Mouse (Mus musculus) liver, embryonic 14.5 days (tissue): ENCODE results near the gene Tigd2. TPM values are rescaled to one million over a fixed set of nuclear protein-coding genes. Genes with fewer than 3 reads are reported as not detected.

ENCODE experiments used
- ATAC-seq: fragments of 200-750 bp; cut with Nextera tagmentation; 2 replicates; pipeline ENCODE4 v1.8.0; 2017; ENCODE audit warnings: moderate number of reproducible peaks, mild to moderate bottlenecking, moderate library complexity; ENCODE audit not compliant: insufficient read depth
- DNase-seq, 3 experiments: peaks; one replicate each; pipeline ENCODE4 v3.0.0-alpha.2; 2012 to 2013; ENCODE audit warnings: low read depth in 3 of 3, low spot score in 3 of 3
- H3K27ac ChIP-seq: fragments of 300-500 bp; sonication (generic); 2 replicates; pipeline ENCODE4 v1.5.1; 2014; ENCODE audit warnings: moderate library complexity, mild to moderate bottlenecking, control low read depth, inconsistent platforms
- H3K27me3 ChIP-seq: fragments of 300-500 bp; sonication (generic); 2 replicates; pipeline ENCODE4 v1.6.1; 2014; ENCODE audit warnings: mild to moderate bottlenecking, low read length, moderate library complexity; ENCODE audit not compliant: control insufficient read depth, insufficient read depth
- H3K36me3 ChIP-seq: fragments of 300-500 bp; sonication (generic); replicated peaks from 2 replicates; pipeline ENCODE4 v1.6.1; 2014; ENCODE audit warnings: low read depth; ENCODE audit not compliant: control insufficient read depth, insufficient read depth
- H3K4me1 ChIP-seq, 2 experiments: fragments of 200-500 bp in 1 of 2; fragments of 300-500 bp in 1 of 2; sonication (generic) in 1 of 2; replicated peaks; 2 replicates each; pipeline ENCODE4 v1.6.1; 2012 to 2014; ENCODE audit warnings: antibody characterized with exemption in 1 of 2, inconsistent platforms in 1 of 2, low read length in 1 of 2; ENCODE audit not compliant: control insufficient read depth in 2 of 2, insufficient read depth in 2 of 2
- H3K4me2 ChIP-seq: fragments of 300-500 bp; sonication (generic); 2 replicates; pipeline ENCODE4 v1.6.1; 2014; ENCODE audit warnings: low read depth, mild to moderate bottlenecking, control low read depth, moderate library complexity
- H3K4me3 ChIP-seq, 2 experiments: fragments of 200-500 bp in 1 of 2; fragments of 300-500 bp in 1 of 2; sonication (generic) in 1 of 2; 2 replicates each; pipeline ENCODE4 v1.5.1; 2012 to 2014; ENCODE audit warnings: low read depth in 2 of 2, low read length in 2 of 2, mild to moderate bottlenecking in 2 of 2, control low read depth in 1 of 2, inconsistent platforms in 1 of 2, moderate library complexity in 1 of 2; ENCODE audit not compliant: insufficient read depth in 1 of 2
- H3K9ac ChIP-seq: fragments of 300-500 bp; sonication (generic); replicated peaks from 2 replicates; pipeline ENCODE4 v1.6.1; 2014; ENCODE audit warnings: mild to moderate bottlenecking, control low read depth, moderate library complexity
- H3K9me3 ChIP-seq: fragments of 300-500 bp; sonication (generic); 2 replicates; pipeline ENCODE4 v1.6.1; 2016; ENCODE audit warnings: low read length, mixed read lengths; ENCODE audit not compliant: control insufficient read depth
- CTCF ChIP-seq: IDR thresholded peaks from 2 replicates; pipeline ENCODE4 v1.5.1; 2016; ENCODE audit warnings: antibody characterized with exemption, low read depth, control low read depth
- EP300 ChIP-seq: IDR thresholded peaks from 2 replicates; pipeline ENCODE4 v1.6.1; 2016; ENCODE audit warnings: antibody characterized with exemption, low read depth
- WGBS: fragments of 180-500 bp; shearing (Covaris S2); extraction: QIAGEN DNeasy Blood & Tissue Kit; methylation state at CpG from one replicate; pipeline ENCODE4 v1.1.7; 2014; ENCODE audit not compliant: insufficient replicate concordance; 5-methylcytosine and 5-hydroxymethylcytosine counted together
- polyA plus RNA-seq, 2 experiments: library from polyadenylated mRNA; depleted of rRNA in 1 of 2; stranded (reverse) in 1 of 2; unstranded in 1 of 2; fragments of >200 nt; fragmentation: Nextera tagmentation in 1 of 2; extraction: Ambion mirVana in 1 of 2; gene quantifications; 2 replicates each; pipeline versions ENCODE4 v1.2.1 to v1.2.3; 2012 to 2014

The Tigd2 gene
- 0.89 and 1.2 TPM in 2 replicates for polyA plus RNA-seq (2012; rRNA removed)
- polyA plus RNA-seq (2014; fragmentation: Nextera tagmentation; extraction: Ambion mirVana) = 3.5 and 3.6 TPM in 2 replicates

DNA sequence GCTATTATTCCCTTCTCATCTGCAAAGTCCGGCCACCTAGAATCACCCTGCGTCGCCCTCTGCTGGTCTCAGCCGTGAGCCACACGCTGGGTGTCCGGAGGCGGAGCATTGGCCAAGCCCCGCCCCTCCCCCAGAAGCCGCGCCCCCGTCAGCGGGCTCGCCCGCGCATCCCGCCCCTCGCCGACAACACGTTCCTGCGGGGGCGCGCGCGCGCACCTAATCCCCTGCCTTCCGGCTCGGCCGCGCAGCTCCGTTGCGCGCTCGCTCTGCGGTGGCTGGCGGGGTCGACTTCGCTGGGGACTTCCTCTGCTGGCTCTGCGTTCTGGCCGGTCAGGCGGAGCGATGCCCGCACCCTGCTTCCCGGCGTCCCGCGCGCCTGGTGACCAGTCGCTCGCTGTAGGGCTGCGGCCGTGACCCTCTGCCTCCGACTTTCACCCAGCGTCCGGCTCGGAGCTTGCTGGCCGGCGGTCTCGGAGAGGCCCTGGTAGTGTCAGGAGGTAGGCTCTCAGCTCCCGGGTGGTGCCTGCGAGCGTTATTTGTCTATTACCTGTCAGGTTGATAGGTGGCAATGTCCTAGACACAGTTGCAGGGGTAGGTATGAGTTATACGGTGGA lies at the start of gene Tigd2:
Tigd2 (plus strand) TSS at position 186 of the 614 bp plus-strand sequence.
- H3K4me1 ChIP-seq = peaks cover 0 to 4% of the 10 kb centered on the region in 2 experiments; a peak in 2 of 4 replicates
- no peaks in the 10 kb centered on the region for H3K9me3 ChIP-seq
- ATAC-seq = peak; percentile 96
- H3K4me3 ChIP-seq = peak within 1 kb of the TSS; percentile 68 to 88
- H3K4me2 ChIP-seq = peak within 1 kb of the TSS; percentile 79
- TF ChIP-seq EP300 (no peak), CTCF (peak; percentile 84)
- no peaks in the 10 kb centered on the region for H3K36me3 ChIP-seq
- H3K27ac ChIP-seq = no peak within 1 kb of the TSS
- WGBS = under 1% methylated on average over 62 of the region's 62 CpGs
- no peaks in the 10 kb centered on the region for H3K27me3 ChIP-seq
- H3K9ac ChIP-seq = peak within 1 kb of the TSS; percentile 81
- DNase-seq = peak; percentile 60 to 70 (median 66)

DNA sequence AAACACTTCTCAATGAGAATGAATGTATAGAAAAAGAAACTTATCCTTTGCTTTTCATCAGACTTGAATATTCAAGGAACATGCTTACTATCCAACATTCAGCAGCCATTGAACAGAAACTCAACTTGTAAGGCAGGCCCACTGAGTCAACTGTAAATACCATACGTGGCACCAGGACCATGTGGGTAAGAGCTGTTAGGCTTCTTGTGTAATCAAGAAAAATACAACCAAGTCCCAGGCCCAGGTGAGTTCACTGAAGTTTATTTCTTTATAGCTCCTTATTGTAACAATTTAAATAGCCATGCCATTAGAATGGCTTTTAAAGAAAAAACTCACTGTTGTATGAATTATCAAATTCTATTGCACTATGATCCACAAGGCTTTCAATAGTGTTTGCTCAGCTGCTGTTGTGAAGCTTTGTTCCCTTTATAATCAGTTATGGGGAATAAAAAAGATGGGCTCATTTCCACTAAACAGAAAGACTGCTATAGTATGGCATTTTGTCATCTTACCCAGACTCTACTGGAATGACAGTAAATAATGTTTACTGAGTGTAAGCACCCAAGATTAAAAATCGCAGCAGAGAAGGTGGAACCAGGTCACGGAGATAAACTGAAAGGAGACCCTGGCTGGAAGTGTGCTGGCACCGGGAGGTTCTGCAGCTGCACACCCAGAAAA lies 46.7 kb upstream of the Tigd2 start:
- no peak overlapping the region for H3K27ac ChIP-seq
- no peak overlapping the region for H3K9ac ChIP-seq
- H3K36me3 ChIP-seq = no peaks in the 10 kb centered on the region
- H3K4me2 ChIP-seq = no peak overlapping the region
- H3K4me1 ChIP-seq = no peaks in the 10 kb centered on the region
- TF ChIP-seq EP300 (no peak), CTCF (no peak)
- H3K9me3 ChIP-seq = no peaks in the 10 kb centered on the region
- ATAC-seq (no peak), DNase-seq (no peak)
- H3K27me3 ChIP-seq = no peaks in the 10 kb centered on the region
- WGBS = 66% methylated on average over 4 of the region's 4 CpGs
- no peak overlapping the region for H3K4me3 ChIP-seq

DNA sequence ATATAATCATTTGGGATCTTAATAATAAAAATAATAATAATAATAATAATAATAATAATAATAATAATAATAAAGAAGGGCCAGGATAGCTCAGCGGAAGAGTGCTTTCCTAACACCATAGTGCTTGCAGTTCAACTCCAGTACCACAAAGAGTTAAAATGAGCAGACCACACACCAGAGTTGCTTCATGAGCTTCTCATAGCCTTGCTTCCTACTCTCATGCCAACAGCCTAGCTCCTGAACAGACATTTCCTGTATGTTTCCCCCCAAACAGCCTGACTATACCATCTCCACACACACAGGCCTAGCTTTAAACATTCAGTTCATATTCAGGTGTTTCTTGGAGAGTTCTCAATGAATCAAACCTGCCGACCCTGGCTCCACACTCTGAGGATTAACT lies 45.8 kb upstream of the Tigd2 start:
- H3K4me1 ChIP-seq = no peaks in the 10 kb centered on the region
- no peak overlapping the region for H3K4me2 ChIP-seq
- DNase-seq (no peak), ATAC-seq (no peak)
- H3K27me3 ChIP-seq = no peaks in the 10 kb centered on the region
- H3K4me3 ChIP-seq = no peak overlapping the region
- TF ChIP-seq EP300 (no peak), CTCF (no peak)
- no peak overlapping the region for H3K9ac ChIP-seq
- no peak overlapping the region for H3K27ac ChIP-seq
- no peaks in the 10 kb centered on the region for H3K9me3 ChIP-seq
- WGBS = 51% methylated on average over 2 of the region's 2 CpGs
- H3K36me3 ChIP-seq = no peaks in the 10 kb centered on the region

DNA sequence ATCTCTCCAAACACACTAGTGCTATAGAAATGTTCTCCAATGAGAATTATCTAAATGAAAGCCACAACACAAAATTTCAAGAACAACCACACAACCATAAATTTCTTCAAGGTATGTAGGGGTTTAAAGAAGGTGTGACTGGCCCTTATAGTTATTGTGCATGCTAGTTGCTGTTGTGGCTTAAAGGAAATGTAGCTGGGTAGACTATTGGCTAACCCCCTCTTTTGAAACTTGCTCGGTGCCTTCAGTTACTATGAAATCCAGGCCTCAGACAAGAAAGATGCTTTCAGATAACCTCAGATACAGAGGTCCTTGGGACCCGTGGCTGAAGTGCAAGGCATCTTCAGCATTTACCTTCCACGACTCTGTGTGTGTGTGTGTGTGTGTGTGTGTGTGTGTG lies 45.3 kb upstream of the Tigd2 start:
- TF ChIP-seq EP300 (no peak), CTCF (no peak)
- Histone ChIP-seq H3K4me3 (no peak overlapping the region), H3K9me3 (no peaks in the 10 kb centered on the region), H3K27ac (no peak overlapping the region), H3K9ac (no peak overlapping the region), H3K27me3 (no peaks in the 10 kb centered on the region), H3K4me2 (no peak overlapping the region), H3K4me1 (no peaks in the 10 kb centered on the region), H3K36me3 (no peaks in the 10 kb centered on the region)
- ATAC-seq (no peak), DNase-seq (no peak)
- WGBS = 58% methylated on average over 3 of the region's 3 CpGs

DNA sequence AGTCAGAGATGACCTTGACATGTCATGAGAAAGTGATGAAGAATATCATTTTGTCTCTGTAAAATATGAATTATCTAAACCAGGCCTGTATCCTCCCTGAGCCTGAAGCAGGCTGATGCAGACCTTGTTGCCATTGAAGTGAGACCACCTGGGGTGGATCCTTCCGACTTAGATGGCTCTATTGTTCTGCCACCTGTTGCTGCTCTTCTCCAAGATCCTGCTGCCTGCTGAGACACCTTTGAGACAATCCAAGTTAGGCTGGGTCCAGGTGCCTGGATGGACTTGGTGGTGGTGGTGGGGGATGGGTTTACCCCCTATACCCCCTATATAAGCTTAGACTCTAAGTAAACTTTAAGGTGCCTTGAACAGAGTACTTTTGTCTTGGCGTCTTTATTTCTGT lies 39.7 kb upstream of the Tigd2 start:
- ATAC-seq (no peak), DNase-seq (no peak)
- Histone ChIP-seq H3K27ac (no peak overlapping the region), H3K4me2 (no peak overlapping the region), H3K4me3 (no peak overlapping the region), H3K36me3 (no peaks in the 10 kb centered on the region), H3K4me1 (no peaks in the 10 kb centered on the region), H3K9me3 (no peaks in the 10 kb centered on the region), H3K27me3 (no peaks in the 10 kb centered on the region), H3K9ac (no peak overlapping the region)
- no peak for TF ChIP-seq EP300
- TF ChIP-seq CTCF = no peak
- 43% methylated on average over 2 of the region's 2 CpGs for WGBS
